Mouse (Mus musculus) liver, embryonic 16.5 days (tissue): ENCODE measurements around the gene Prdm4. TPM values are rescaled to one million over a fixed set of nuclear protein-coding genes. Genes with fewer than 3 reads are reported as not detected.

Experiments
- ATAC-seq: fragments of 200-750 bp; cut with Nextera tagmentation; 2 replicates; pipeline ENCODE4 v1.8.0; 2017; ENCODE audit warnings: low read depth, mild to moderate bottlenecking, moderate number of reproducible peaks, moderate library complexity
- H3K27ac ChIP-seq: fragments of 300-500 bp; sonication (generic); 2 replicates; pipeline ENCODE4 v1.5.1; 2014; ENCODE audit warnings: mild to moderate bottlenecking, low read length
- H3K27me3 ChIP-seq: fragments of 300-500 bp; sonication (generic); 2 replicates; pipeline ENCODE4 v1.6.1; 2014; ENCODE audit warnings: low read depth, low read length, mixed read lengths; ENCODE audit not compliant: control insufficient read depth, insufficient read depth
- H3K36me3 ChIP-seq: fragments of 300-500 bp; sonication (generic); 2 replicates; pipeline ENCODE4 v1.6.1; 2014; ENCODE audit warnings: mild to moderate bottlenecking; ENCODE audit not compliant: control insufficient read depth, insufficient read depth
- H3K4me1 ChIP-seq: fragments of 300-500 bp; sonication (generic); 2 replicates; pipeline ENCODE4 v1.6.1; 2014; ENCODE audit warnings: low read depth, low read length, mixed read lengths; ENCODE audit not compliant: control insufficient read depth
- H3K4me2 ChIP-seq: fragments of 300-500 bp; sonication (generic); 2 replicates; pipeline ENCODE4 v1.6.1; 2014; ENCODE audit warnings: low read depth, low read length, mixed read lengths
- H3K4me3 ChIP-seq: fragments of 300-500 bp; sonication (generic); 2 replicates; pipeline ENCODE4 v1.5.1; 2014; ENCODE audit warnings: low read depth, mild to moderate bottlenecking, low read length
- H3K9ac ChIP-seq: fragments of 300-500 bp; sonication (generic); 2 replicates; pipeline ENCODE4 v1.6.1; 2014; ENCODE audit warnings: low read depth, low read length
- H3K9me3 ChIP-seq: fragments of 300-500 bp; sonication (generic); replicated peaks from 2 replicates; pipeline ENCODE4 v1.6.1; 2016; ENCODE audit warnings: low read length; ENCODE audit not compliant: control insufficient read depth
- WGBS: fragments of 180-500 bp; shearing (Covaris S2); extraction: QIAGEN DNeasy Blood & Tissue Kit; methylation state at CpG from one replicate; pipeline ENCODE4 v1.1.7; 2014; ENCODE audit not compliant: insufficient replicate concordance; 5-methylcytosine and 5-hydroxymethylcytosine counted together
- polyA plus RNA-seq: library from polyadenylated mRNA; unstranded; fragments of >200 nt; fragmentation: Nextera tagmentation; extraction: Ambion mirVana; gene quantifications from 2 replicates; pipeline ENCODE4 v1.2.1, GENCODE M21; 2015

The Prdm4 gene
- polyA plus RNA-seq: 3.8 and 4.1 TPM in 2 replicates

GRCm38 (mm10) chr10:85916498-85917309 is at the start of gene Prdm4:
Gene Prdm4, minus strand, starts transcription at chr10:85917142.
- under 1% methylated on average over 90 of the region's 90 CpGs for WGBS
- Histone ChIP-seq H3K27me3 (peaks cover 2% of the 10 kb centered on the region; the same call in 1 of the 2 replicates), H3K4me2 (peak within 1 kb of the TSS; percentile 88), H3K4me1 (peaks cover 14% of the 10 kb centered on the region), H3K9me3 (no peaks in the 10 kb centered on the region), H3K36me3 (peaks cover 2% of the 10 kb centered on the region; the same call in 1 of the 2 replicates), H3K4me3 (peak within 1 kb of the TSS; percentile 84), H3K9ac (peak within 1 kb of the TSS; percentile 84), H3K27ac (peak within 1 kb of the TSS; percentile 89)
- ATAC-seq: peak; percentile 98

GRCm38 (mm10) chr10:85966476-85966875 is 49.5 kb upstream of the Prdm4 start:
- WGBS: 29% methylated on average over 2 of the region's 2 CpGs

GRCm38 (mm10) chr10:85964316-85964715 is 47.4 kb upstream of the Prdm4 start:
- no peak overlapping the region for H3K4me3 ChIP-seq
- no peaks in the 10 kb centered on the region for H3K36me3 ChIP-seq
- no peak overlapping the region for H3K4me2 ChIP-seq
- no peaks in the 10 kb centered on the region for H3K9me3 ChIP-seq
- 68% methylated on average over 7 of the region's 7 CpGs for WGBS
- no peak overlapping the region for H3K27ac ChIP-seq
- no peaks in the 10 kb centered on the region; the same call in 1 of the 2 replicates for H3K27me3 ChIP-seq
- H3K4me1 ChIP-seq: no peaks in the 10 kb centered on the region
- ATAC-seq: no peak
- no peak overlapping the region for H3K9ac ChIP-seq

More at GRCm38 (mm10) chr10:85966476-85966875, 49.5 kb upstream of the Prdm4 start:
- no peak for ATAC-seq
- Histone ChIP-seq H3K4me2 (no peak overlapping the region), H3K4me3 (no peak overlapping the region), H3K9me3 (no peaks in the 10 kb centered on the region), H3K4me1 (no peaks in the 10 kb centered on the region), H3K27me3 (no peaks in the 10 kb centered on the region; the same call in 1 of the 2 replicates), H3K36me3 (no peaks in the 10 kb centered on the region), H3K27ac (no peak overlapping the region), H3K9ac (no peak overlapping the region)

GRCm38 (mm10) chr10:85962897-85963296 is 46.0 kb upstream of the Prdm4 start:
- no peaks in the 10 kb centered on the region; the same call in 1 of the 2 replicates for H3K27me3 ChIP-seq
- H3K9ac ChIP-seq: no peak overlapping the region
- no peak overlapping the region for H3K27ac ChIP-seq
- H3K4me1 ChIP-seq: no peaks in the 10 kb centered on the region
- H3K9me3 ChIP-seq: no peaks in the 10 kb centered on the region
- no peak for ATAC-seq
- no peak overlapping the region for H3K4me3 ChIP-seq
- no peaks in the 10 kb centered on the region for H3K36me3 ChIP-seq
- no peak overlapping the region for H3K4me2 ChIP-seq
- WGBS: 56% methylated on average over 9 of the region's 9 CpGs

- Histone ChIP-seq H3K36me3 (0 out of 2 replicates have a peak, but pooled peaks cover 2% of the 10 kb centered on the region), H3K4me2 (peak within 1 kb of the TSS; percentile 71), H3K4me3 (peak within 1 kb of the TSS; percentile 74), H3K9ac (peak within 1 kb of the TSS; percentile 74), H3K9me3 (no peaks in the 10 kb centered on the region), H3K27ac (peak within 1 kb of the TSS; percentile 57), H3K27me3 (no peaks in the 10 kb centered on the region), H3K4me1 (peaks cover 3% of the 10 kb centered on the region)
- ATAC-seq: peak; percentile 94
- under 1% methylated on average over 38 of the region's 38 CpGs for WGBS
These were observed 40.6 kb upstream of the Prdm4 start, which contains the start of gene Rtcb for GRCm38 (mm10) chr10:85957464-85957950. Gene Rtcb, minus strand, starts transcription at chr10:85957823.

- Histone ChIP-seq H3K9ac (peak overlapping the region; percentile 74), H3K4me1 (peaks cover 3% of the 10 kb centered on the region), H3K9me3 (no peaks in the 10 kb centered on the region), H3K27ac (peak overlapping the region; percentile 57), H3K36me3 (peaks cover 2% of the 10 kb centered on the region; the same call in 1 of the 2 replicates), H3K4me2 (peak overlapping the region; percentile 71), H3K4me3 (peak overlapping the region; percentile 74), H3K27me3 (no peaks in the 10 kb centered on the region)
- WGBS: 2% methylated on average over 20 of the region's 20 CpGs
- no peak for ATAC-seq
These were observed 40.0 kb upstream of the Prdm4 start for GRCm38 (mm10) chr10:85956871-85957419.

- H3K9ac ChIP-seq: no peak overlapping the region
- H3K27me3 ChIP-seq: no peaks in the 10 kb centered on the region
- no peak overlapping the region for H3K4me3 ChIP-seq
- 69% methylated on average over 2 of the region's 2 CpGs for WGBS
- no peak overlapping the region for H3K27ac ChIP-seq
- no peak for ATAC-seq
- no peaks in the 10 kb centered on the region for H3K9me3 ChIP-seq
- H3K4me1 ChIP-seq: peaks cover 3% of the 10 kb centered on the region
- H3K36me3 ChIP-seq: peaks cover 11% of the 10 kb centered on the region; the same call in 1 of the 2 replicates
- H3K4me2 ChIP-seq: no peak overlapping the region
These were observed 37.5 kb upstream of the Prdm4 start for GRCm38 (mm10) chr10:85954429-85954828.

- Histone ChIP-seq H3K27ac (no peak overlapping the region), H3K9ac (no peak overlapping the region), H3K4me1 (peaks cover 3% of the 10 kb centered on the region), H3K4me2 (no peak overlapping the region), H3K4me3 (no peak overlapping the region), H3K27me3 (no peaks in the 10 kb centered on the region), H3K36me3 (peaks cover 16% of the 10 kb centered on the region), H3K9me3 (no peaks in the 10 kb centered on the region)
- 69% methylated on average over 3 of the region's 3 CpGs for WGBS
- ATAC-seq: no peak
These were observed 36.5 kb upstream of the Prdm4 start for GRCm38 (mm10) chr10:85953401-85953800.
